Mouse (Mus musculus) neural tube, embryonic 14.5 days (tissue): ENCODE measurements around the gene Cdc42ep3. TPM values are rescaled to one million over a fixed set of nuclear protein-coding genes. Genes with fewer than 3 reads are reported as not detected.

Experiments used
- ATAC-seq: fragments of 200-750 bp; cut with Nextera tagmentation; 2 replicates; pipeline ENCODE4 v1.8.0; 2017; ENCODE audit warnings: low read depth, mild to moderate bottlenecking, moderate TSS enrichment, moderate library complexity
- H3K27ac ChIP-seq: fragments of 300-500 bp; sonication (generic); 2 replicates; pipeline ENCODE4 v1.5.1; 2014; ENCODE audit warnings: low read depth, mild to moderate bottlenecking, control low read depth, low read length, moderate library complexity, mixed read lengths
- H3K27me3 ChIP-seq: fragments of 300-500 bp; sonication (generic); 2 replicates; pipeline ENCODE4 v1.6.1; 2014; ENCODE audit warnings: low read length; ENCODE audit not compliant: control insufficient read depth, insufficient read depth
- H3K36me3 ChIP-seq: fragments of 300-500 bp; sonication (generic); 2 replicates; pipeline ENCODE4 v1.6.1; 2014; ENCODE audit warnings: low read length, mixed read lengths; ENCODE audit not compliant: control insufficient read depth, insufficient read depth
- H3K4me1 ChIP-seq: fragments of 300-500 bp; sonication (generic); 2 replicates; pipeline ENCODE4 v1.6.1; 2014; ENCODE audit warnings: low read length; ENCODE audit not compliant: control insufficient read depth, insufficient read depth
- H3K4me2 ChIP-seq: fragments of 300-500 bp; sonication (generic); 2 replicates; pipeline ENCODE4 v1.6.1; 2014; ENCODE audit warnings: mild to moderate bottlenecking, low read depth, low read length, control low read depth
- H3K4me3 ChIP-seq: fragments of 300-500 bp; sonication (generic); 2 replicates; pipeline ENCODE4 v1.5.1; 2014; ENCODE audit warnings: low read depth, low read length, control low read depth, mixed read lengths
- H3K9ac ChIP-seq: fragments of 300-500 bp; sonication (generic); replicated peaks from 2 replicates; pipeline ENCODE4 v1.6.1; 2014; ENCODE audit warnings: low read depth, mild to moderate bottlenecking, control low read depth, low read length, mixed read lengths
- H3K9me3 ChIP-seq: fragments of 300-500 bp; sonication (generic); 2 replicates; pipeline ENCODE4 v1.6.1; 2016; ENCODE audit warnings: low read length; ENCODE audit not compliant: control insufficient read depth
- WGBS: fragments of 180-500 bp; shearing (Covaris S2); extraction: QIAGEN DNeasy Blood & Tissue Kit; methylation state at CpG from one replicate; pipeline ENCODE4 v1.1.7; 2014; 5-methylcytosine and 5-hydroxymethylcytosine counted together
- polyA plus RNA-seq: library from polyadenylated mRNA; unstranded; fragments of >200 nt; fragmentation: Nextera tagmentation; extraction: Ambion mirVana; gene quantifications from 2 replicates; pipeline ENCODE4 v1.2.1, GENCODE M21; 2014

Gene Cdc42ep3
- polyA plus RNA-seq, 1 experiment from 2014 or later: 58.4 TPM

DNA sequence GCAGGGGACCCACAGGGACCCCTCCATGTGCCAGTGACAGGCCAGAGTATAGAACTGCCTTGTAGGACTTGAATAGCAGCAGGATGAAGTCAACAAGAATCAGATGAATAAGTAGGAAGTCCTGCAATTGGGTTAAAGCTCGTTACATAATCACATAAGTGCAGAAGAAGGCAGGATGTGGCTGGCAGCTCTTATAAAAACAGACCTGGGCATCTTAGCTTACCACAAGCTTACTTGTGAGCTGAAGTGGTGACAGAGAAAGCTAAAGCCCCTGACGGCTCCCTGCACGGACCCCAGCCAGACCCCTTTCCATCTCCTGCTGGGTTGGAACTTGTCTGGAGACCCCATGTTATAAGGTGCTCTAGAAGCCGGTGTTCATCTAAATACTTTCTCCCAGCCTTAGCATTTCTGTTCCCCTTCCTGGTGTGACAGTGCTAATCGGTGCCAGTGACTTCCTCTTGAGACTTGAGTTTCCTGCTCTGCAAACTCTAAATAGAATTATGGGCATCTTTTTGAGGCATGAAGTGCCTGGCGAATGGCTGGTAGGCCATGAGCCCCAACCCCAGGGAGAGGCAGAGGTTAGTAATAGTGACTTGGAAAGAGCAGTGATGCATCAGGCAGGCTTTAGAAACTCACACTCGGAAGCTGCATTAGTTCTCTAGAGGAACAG lies 6.8 kb downstream of the Cdc42ep3 start:
- Histone ChIP-seq H3K9ac (no peak overlapping the region), H3K27ac (no peak overlapping the region), H3K36me3 (no peaks in the 10 kb centered on the region; the same call in 1 of the 2 replicates), H3K4me2 (no peak overlapping the region), H3K9me3 (no peaks in the 10 kb centered on the region), H3K4me1 (peaks cover 15% of the 10 kb centered on the region), H3K4me3 (no peak overlapping the region), H3K27me3 (no peaks in the 10 kb centered on the region)
- WGBS: 88% methylated on average over 7 of the region's 7 CpGs
- no peak for ATAC-seq

DNA sequence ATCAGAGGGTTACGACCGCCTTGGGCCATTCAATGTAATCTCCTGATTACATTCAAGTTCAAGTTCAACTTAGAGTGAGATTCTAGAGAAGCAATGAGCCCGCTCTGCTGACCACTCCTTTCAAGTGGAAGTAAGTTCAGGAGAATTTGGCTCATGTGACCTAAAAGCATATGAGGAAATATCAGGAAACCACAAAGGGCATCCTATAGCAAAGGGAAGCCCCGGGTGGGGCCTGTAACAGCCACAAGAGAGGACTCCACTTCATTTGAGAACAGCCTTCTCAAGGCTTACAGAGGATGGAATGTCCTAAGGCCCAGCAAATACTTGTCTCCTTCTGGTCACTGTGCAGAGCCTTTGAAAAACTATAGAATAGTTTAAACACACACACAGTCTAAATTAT lies 7.6 kb downstream of the Cdc42ep3 start:
- Histone ChIP-seq H3K36me3 (no peaks in the 10 kb centered on the region; the same call in 1 of the 2 replicates), H3K27ac (no peak overlapping the region), H3K4me2 (no peak overlapping the region), H3K4me3 (no peak overlapping the region), H3K9me3 (no peaks in the 10 kb centered on the region), H3K9ac (no peak overlapping the region), H3K27me3 (no peaks in the 10 kb centered on the region), H3K4me1 (peaks cover 8% of the 10 kb centered on the region; the same call in 1 of the 2 replicates)
- 93% methylated on average over 4 of the region's 4 CpGs for WGBS
- ATAC-seq: no peak

GRCm38 (mm10) chr17:79345001-79345709 lies 9.7 kb downstream of the Cdc42ep3 start:
- H3K9me3 ChIP-seq: no peaks in the 10 kb centered on the region
- H3K27me3 ChIP-seq: no peaks in the 10 kb centered on the region
- no peaks in the 10 kb centered on the region; the same call in 1 of the 2 replicates for H3K36me3 ChIP-seq
- no peak for ATAC-seq
- WGBS: 94% methylated on average over 25 of the region's 25 CpGs
- no peak overlapping the region for H3K4me2 ChIP-seq
- no peak overlapping the region for H3K4me3 ChIP-seq
- H3K4me1 ChIP-seq: 0 out of 2 replicates have a peak, but pooled peaks cover 3% of the 10 kb centered on the region
- H3K27ac ChIP-seq: no peak overlapping the region
- no peak overlapping the region for H3K9ac ChIP-seq

DNA sequence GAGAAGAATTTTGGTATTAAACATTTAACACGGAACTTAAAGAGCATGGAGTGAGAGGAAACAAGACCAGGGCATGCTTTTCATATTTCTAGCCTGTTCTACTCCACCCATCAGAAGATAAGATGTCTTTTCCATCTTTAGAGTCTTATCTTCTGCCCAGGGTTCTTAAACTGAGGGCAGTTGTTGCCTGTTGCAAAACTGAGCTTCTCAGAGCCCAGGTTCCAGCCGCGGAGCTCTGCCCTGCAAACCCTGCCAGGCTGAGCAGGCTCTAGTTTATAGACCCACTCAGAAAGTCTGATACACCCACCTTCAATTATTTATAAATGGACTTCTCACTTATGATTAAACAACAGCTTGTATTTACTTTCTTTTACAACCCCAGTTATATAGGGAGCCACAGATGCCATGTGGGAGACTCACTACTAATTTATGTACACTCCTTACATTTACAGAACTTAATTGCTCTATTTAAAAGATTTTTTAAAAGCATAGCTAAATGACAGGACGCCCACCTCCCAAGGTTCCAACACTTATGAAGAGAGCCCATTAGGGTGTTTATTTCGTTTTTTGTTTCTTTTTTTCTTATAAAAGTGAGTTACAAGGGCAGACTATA lies 11.5 kb downstream of the Cdc42ep3 start:
- WGBS: 50% methylated on average over 5 of the region's 5 CpGs
- no peak overlapping the region for H3K4me2 ChIP-seq
- no peaks in the 10 kb centered on the region for H3K9me3 ChIP-seq
- no peaks in the 10 kb centered on the region; the same call in 1 of the 2 replicates for H3K36me3 ChIP-seq
- H3K4me3 ChIP-seq: no peak overlapping the region
- no peaks in the 10 kb centered on the region for H3K27me3 ChIP-seq
- no peak for ATAC-seq
- H3K27ac ChIP-seq: no peak overlapping the region
- H3K4me1 ChIP-seq: no peaks in the 10 kb centered on the region
- H3K9ac ChIP-seq: no peak overlapping the region

- Histone ChIP-seq H3K4me2 (no peak overlapping the region), H3K4me3 (no peak overlapping the region), H3K9me3 (no peaks in the 10 kb centered on the region), H3K27me3 (no peaks in the 10 kb centered on the region), H3K4me1 (no peaks in the 10 kb centered on the region), H3K27ac (no peak overlapping the region), H3K36me3 (no peaks in the 10 kb centered on the region), H3K9ac (no peak overlapping the region)
- 48% methylated on average over 3 of the region's 3 CpGs for WGBS
- no peak for ATAC-seq
Measured at GRCm38 (mm10) chr17:79342639-79343333, 12.1 kb downstream of the Cdc42ep3 start.

GRCm38 (mm10) chr17:79341946-79342470 lies 12.9 kb downstream of the Cdc42ep3 start:
- no peaks in the 10 kb centered on the region for H3K4me1 ChIP-seq
- ATAC-seq: no peak
- no peaks in the 10 kb centered on the region for H3K9me3 ChIP-seq
- H3K4me2 ChIP-seq: no peak overlapping the region
- no peaks in the 10 kb centered on the region for H3K27me3 ChIP-seq
- H3K4me3 ChIP-seq: no peak overlapping the region
- 68% methylated on average over 7 of the region's 7 CpGs for WGBS
- H3K9ac ChIP-seq: no peak overlapping the region
- H3K36me3 ChIP-seq: no peaks in the 10 kb centered on the region
- H3K27ac ChIP-seq: no peak overlapping the region

GRCm38 (mm10) chr17:79337494-79337893 lies 17.4 kb downstream of the Cdc42ep3 start:
- 79% methylated on average over 3 of the region's 3 CpGs for WGBS

GRCm38 (mm10) chr17:79334701-79335100 lies 20.2 kb downstream of the Cdc42ep3 start:
- WGBS: 93% methylated on average over 11 of the region's 11 CpGs

More at GRCm38 (mm10) chr17:79337494-79337893, 17.4 kb downstream of the Cdc42ep3 start:
- no peaks in the 10 kb centered on the region for H3K4me1 ChIP-seq
- H3K27me3 ChIP-seq: no peaks in the 10 kb centered on the region
- H3K4me2 ChIP-seq: no peak overlapping the region
- ATAC-seq: no peak
- no peak overlapping the region for H3K27ac ChIP-seq
- H3K4me3 ChIP-seq: no peak overlapping the region
- H3K9me3 ChIP-seq: no peaks in the 10 kb centered on the region
- H3K36me3 ChIP-seq: peaks cover 4% of the 10 kb centered on the region; the same call in 1 of the 2 replicates
- H3K9ac ChIP-seq: no peak overlapping the region

More at GRCm38 (mm10) chr17:79334701-79335100, 20.2 kb downstream of the Cdc42ep3 start:
- Histone ChIP-seq H3K4me2 (no peak overlapping the region), H3K4me3 (no peak overlapping the region), H3K36me3 (peaks cover 4% of the 10 kb centered on the region; the same call in 1 of the 2 replicates), H3K9me3 (no peaks in the 10 kb centered on the region), H3K27ac (no peak overlapping the region), H3K4me1 (no peaks in the 10 kb centered on the region), H3K9ac (no peak overlapping the region), H3K27me3 (no peaks in the 10 kb centered on the region)
- no peak for ATAC-seq
